Comparison of ENCODE assay signal across 23 mouse cellular contexts in the genomic region with DNA sequence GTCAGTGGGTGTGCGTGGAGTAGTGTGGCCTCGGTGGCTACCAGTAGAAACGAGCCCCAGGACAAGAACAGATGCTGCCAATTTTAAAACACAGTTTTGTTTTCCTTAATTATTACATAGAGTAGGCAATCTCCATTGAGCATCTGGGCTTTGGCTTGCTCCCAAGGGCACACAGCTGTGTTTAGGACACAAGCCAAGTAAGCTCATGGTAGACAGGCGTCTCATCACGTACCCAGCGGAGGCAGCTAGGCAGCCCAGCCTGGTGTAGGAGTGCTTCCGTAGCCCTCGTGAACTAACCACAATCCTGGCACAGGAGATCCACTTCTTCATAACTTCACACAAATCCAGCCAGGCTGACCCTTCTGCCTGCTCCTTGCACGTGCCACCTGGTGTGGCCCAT.
DNase-seq lines count a peak whose midpoint lies in the region; ATAC-seq and TF ChIP-seq lines count a peak whose summit lies in the region.
"Had no signal": no experiment of that assay in that cellular context is flagged by ENCODE, and none has a peak within 500 bp of the region (broad histone marks: within the 10 kb centered on the region; RNA-seq: fewer than 3 reads in every experiment).

No protein-coding gene starts in this region.

- H3K4me1 ChIP-seq in hindbrain, embryonic 15.5 days (replicated peaks), result no peaks in the 10 kb centered on the region; the same call in 1 of the 2 replicates
- H3K4me1 ChIP-seq in hindbrain, embryonic 14.5 days (replicated peaks; ENCODE audit: control insufficient read depth, insufficient read depth, low read length), result no peaks in the 10 kb centered on the region
- H3K4me1 ChIP-seq in neural tube, embryonic 13.5 days (replicated peaks), result peaks cover 15% of the 10 kb centered on the region; the same call in 1 of the 2 replicates
- no peaks in the 10 kb centered on the region for H3K4me1 ChIP-seq in forebrain, postnatal 0 days (ENCODE audit: insufficient read depth)
- no peaks in the 10 kb centered on the region for H3K4me1 ChIP-seq in midbrain, embryonic 11.5 days (ENCODE audit: control insufficient read depth, insufficient read depth, low read length)
- H3K4me1 ChIP-seq: heart, embryonic 13.5 days; kidney, embryonic 15.5 days; limb, embryonic 15.5 days had no signal

- H3K9ac ChIP-seq in hindbrain, embryonic 15.5 days, result no peak overlapping the region
- H3K9ac ChIP-seq in hindbrain, embryonic 14.5 days, result no peak overlapping the region
- no peak overlapping the region for H3K9ac ChIP-seq in neural tube, embryonic 13.5 days
- no peak overlapping the region for H3K9ac ChIP-seq in forebrain, postnatal 0 days
- no peak overlapping the region for H3K9ac ChIP-seq in midbrain, embryonic 11.5 days (ENCODE audit: low read length)
- H3K9ac ChIP-seq: heart, embryonic 13.5 days; kidney, embryonic 15.5 days; limb, embryonic 15.5 days; midbrain, embryonic 13.5 days had no signal

- no peak overlapping the region for H3K4me2 ChIP-seq in hindbrain, embryonic 15.5 days
- no peak overlapping the region for H3K4me2 ChIP-seq in hindbrain, embryonic 14.5 days (replicated peaks)
- no peak overlapping the region for H3K4me2 ChIP-seq in neural tube, embryonic 13.5 days
- H3K4me2 ChIP-seq in forebrain, postnatal 0 days (ENCODE audit: low read depth), result no peak overlapping the region
- H3K4me2 ChIP-seq in midbrain, embryonic 11.5 days, result no peak overlapping the region
- H3K4me2 ChIP-seq: heart, embryonic 13.5 days; kidney, embryonic 15.5 days; limb, embryonic 15.5 days; midbrain, embryonic 13.5 days had no signal

- no peak overlapping the region for H3K27ac ChIP-seq in hindbrain, embryonic 15.5 days (replicated peaks)
- no peak overlapping the region for H3K27ac ChIP-seq in hindbrain, embryonic 14.5 days
- 0 out of 2 replicates have a peak overlapping the region, but pooled peaks have one; percentile 7 for H3K27ac ChIP-seq in neural tube, embryonic 13.5 days (replicated peaks)
- no peak overlapping the region for H3K27ac ChIP-seq in forebrain, postnatal 0 days (ENCODE audit: low read depth, low read length)
- no peak overlapping the region for H3K27ac ChIP-seq in midbrain, embryonic 11.5 days (ENCODE audit: low read depth, low read length)
- H3K27ac ChIP-seq: heart, embryonic 13.5 days; kidney, embryonic 15.5 days; limb, embryonic 15.5 days; macrophage; midbrain, embryonic 13.5 days; stomach, postnatal 0 days had no signal

- H3K27me3 ChIP-seq in hindbrain, embryonic 15.5 days, result no peaks in the 10 kb centered on the region
- H3K27me3 ChIP-seq in hindbrain, embryonic 14.5 days (ENCODE audit: control insufficient read depth, insufficient read depth, low read length), result no peaks in the 10 kb centered on the region
- no peaks in the 10 kb centered on the region for H3K27me3 ChIP-seq in neural tube, embryonic 13.5 days
- no peaks in the 10 kb centered on the region for H3K27me3 ChIP-seq in forebrain, postnatal 0 days (ENCODE audit: insufficient read depth, low read length)
- H3K27me3 ChIP-seq in midbrain, embryonic 11.5 days (ENCODE audit: control insufficient read depth, insufficient read depth, low read length), result no peaks in the 10 kb centered on the region
- H3K27me3 ChIP-seq: kidney, embryonic 15.5 days; limb, embryonic 15.5 days had no signal

- no peak overlapping the region for H3K4me3 ChIP-seq in hindbrain, embryonic 15.5 days
- H3K4me3 ChIP-seq in hindbrain, embryonic 14.5 days (replicated peaks; ENCODE audit: low read length), result no peak overlapping the region
- no peak overlapping the region for H3K4me3 ChIP-seq in neural tube, embryonic 13.5 days
- H3K4me3 ChIP-seq in forebrain, postnatal 0 days (ENCODE audit: low read depth, low read length), result no peak overlapping the region
- no peak overlapping the region for H3K4me3 ChIP-seq in midbrain, embryonic 11.5 days (ENCODE audit: low read depth, low read length)
- H3K4me3 ChIP-seq: erythroblast, embryonic 14.5 days; heart, embryonic 13.5 days; kidney, embryonic 15.5 days; limb, embryonic 15.5 days; midbrain, embryonic 13.5 days had no signal

- peak; percentile 39 for DNase-seq in adrenal gland, adult 2 months
- no peak for DNase-seq in adrenal gland, adult 8-10 months
- no peak for DNase-seq in hindbrain, embryonic 14.5 days (ENCODE audit: low spot score)
- DNase-seq in neural tube, embryonic 10.5 days (ENCODE audit: extremely low spot score, low spot score), result no peak
- DNase-seq in forebrain, postnatal 0 days, result peak; percentile 39
- no peak for DNase-seq in midbrain, embryonic 11.5 days (ENCODE audit: low spot score, missing footprints)
- DNase-seq: cerebellum, adult 9-10 months; gastrocnemius, postnatal 10 days; heart, adult 11 months; kidney, postnatal 4 days; right cerebral cortex, adult 18-20 months; thymus, postnatal 14 days had no signal

- TF ChIP-seq CTCF in forebrain, postnatal 0 days (IDR thresholded peaks at IDR 0.05; ENCODE audit: low read depth), result no peak

- 0 out of 2 replicates have a peak, but pooled peaks have one; percentile 21 for ATAC-seq in hindbrain, embryonic 15.5 days (ENCODE audit: low FRiP score, low read depth)
- no peak; the same call in 1 of the 2 replicates for ATAC-seq in hindbrain, embryonic 14.5 days (ENCODE audit: low FRiP score)
- peak; percentile 36; the same call in 1 of the 2 replicates for ATAC-seq in neural tube, embryonic 13.5 days (ENCODE audit: low read depth)
- ATAC-seq in forebrain, postnatal 0 days, result no peak; the same call in 1 of the 2 replicates
- ATAC-seq in midbrain, embryonic 11.5 days (ENCODE audit: low FRiP score), result no peak
- ATAC-seq: hindbrain, embryonic 16.5 days; intestine, postnatal 0 days; midbrain, embryonic 13.5 days had no signal

- 66% methylated on average over 9 of the region's 9 CpGs for WGBS in hindbrain, embryonic 15.5 days
- WGBS in hindbrain, embryonic 14.5 days, result 60% methylated on average over 9 of the region's 9 CpGs
- 66% methylated on average over 9 of the region's 9 CpGs for WGBS in neural tube, embryonic 13.5 days
- WGBS in forebrain, postnatal 0 days, result 57% methylated on average over 9 of the region's 9 CpGs
- WGBS in midbrain, embryonic 11.5 days, result 92% methylated on average over 9 of the region's 9 CpGs

- no peaks in the 10 kb centered on the region for H3K9me3 ChIP-seq in hindbrain, embryonic 15.5 days
- H3K9me3 ChIP-seq in hindbrain, embryonic 14.5 days (ENCODE audit: control insufficient read depth, low read length), result no peaks in the 10 kb centered on the region
- H3K9me3 ChIP-seq in neural tube, embryonic 13.5 days, result peaks cover 10% of the 10 kb centered on the region; the same call in 1 of the 2 replicates
- no peaks in the 10 kb centered on the region for H3K9me3 ChIP-seq in forebrain, postnatal 0 days (ENCODE audit: low read length)
- H3K9me3 ChIP-seq in midbrain, embryonic 11.5 days (ENCODE audit: control insufficient read depth, low read length), result no peaks in the 10 kb centered on the region
- H3K9me3 ChIP-seq: kidney, embryonic 15.5 days; limb, embryonic 15.5 days had no signal

- no peaks in the 10 kb centered on the region for H3K36me3 ChIP-seq in hindbrain, embryonic 15.5 days
- no peaks in the 10 kb centered on the region for H3K36me3 ChIP-seq in hindbrain, embryonic 14.5 days (replicated peaks; ENCODE audit: control insufficient read depth, insufficient read depth)
- no peaks in the 10 kb centered on the region for H3K36me3 ChIP-seq in neural tube, embryonic 13.5 days
- no peaks in the 10 kb centered on the region for H3K36me3 ChIP-seq in forebrain, postnatal 0 days (ENCODE audit: insufficient read depth)
- no peaks in the 10 kb centered on the region for H3K36me3 ChIP-seq in midbrain, embryonic 11.5 days (ENCODE audit: control insufficient read depth, insufficient read depth, low read length)
- H3K36me3 ChIP-seq: heart, embryonic 13.5 days; kidney, embryonic 15.5 days; limb, embryonic 15.5 days; midbrain, embryonic 13.5 days had no signal

Comparison
In these comparisons a context has a peak if more than half of its experiments do, and no peak if none do; other contexts are left out.
1. DNase-seq: peak in adrenal gland, adult 2 months (single experiment) and forebrain, postnatal 0 days (single experiment); none in adrenal gland, adult 8-10 months (single experiment), hindbrain, embryonic 14.5 days (single experiment), neural tube, embryonic 10.5 days (single experiment) and midbrain, embryonic 11.5 days (single experiment).
2. ATAC-seq: peak in hindbrain, embryonic 15.5 days (single experiment) and neural tube, embryonic 13.5 days (single experiment); none in hindbrain, embryonic 14.5 days (single experiment), forebrain, postnatal 0 days (single experiment) and midbrain, embryonic 11.5 days (single experiment).